Mouse (Mus musculus) WW6 (cell line): ENCODE results near the gene Ppp5c.

ENCODE experiments used
- DNase-seq: peaks from one replicate; pipeline ENCODE4 v3.0.0-alpha.2; 2013; ENCODE audit warnings: low read depth, low spot score

Ppp5c gene

DNA sequence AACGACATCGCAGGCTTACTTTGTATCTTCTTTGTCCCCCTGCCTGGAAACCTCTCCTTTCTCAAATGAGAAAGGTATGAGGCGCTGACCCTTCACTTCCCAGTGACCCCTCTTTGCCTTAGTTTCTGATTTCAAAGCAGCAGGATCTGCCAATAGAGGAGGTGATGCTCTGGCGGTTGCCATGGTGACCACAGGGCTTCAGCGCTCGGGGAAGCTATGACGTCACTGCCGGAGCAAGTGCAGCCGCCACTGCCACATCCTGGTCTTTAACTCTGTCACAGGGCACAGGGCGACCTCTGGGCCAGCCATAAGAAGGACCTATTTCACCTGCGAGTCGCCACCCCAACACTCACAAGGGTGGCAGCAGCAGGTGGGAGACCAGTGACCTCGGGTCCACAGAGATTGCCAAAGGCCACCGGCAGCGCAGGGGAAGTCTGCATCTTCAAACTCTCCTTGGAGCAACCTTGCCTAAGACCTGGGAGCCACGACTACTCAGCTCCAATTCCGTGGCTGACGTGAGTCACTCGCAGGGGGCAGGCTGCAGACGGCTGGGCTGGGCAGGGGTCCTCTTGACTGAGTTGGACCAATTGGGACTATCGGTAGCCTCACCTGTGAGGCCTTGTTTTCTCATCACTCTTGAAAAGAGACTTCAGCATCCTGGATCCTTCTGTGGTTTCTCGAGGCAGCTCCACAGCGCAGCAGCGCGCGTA lies 44.7 kb downstream of the Ppp5c start, which contains the start of gene Gm42372:
TSS of gene Gm42372 (plus strand) at position 228 of the 710 bp plus-strand sequence.
- peak; percentile 58 for DNase-seq

DNA sequence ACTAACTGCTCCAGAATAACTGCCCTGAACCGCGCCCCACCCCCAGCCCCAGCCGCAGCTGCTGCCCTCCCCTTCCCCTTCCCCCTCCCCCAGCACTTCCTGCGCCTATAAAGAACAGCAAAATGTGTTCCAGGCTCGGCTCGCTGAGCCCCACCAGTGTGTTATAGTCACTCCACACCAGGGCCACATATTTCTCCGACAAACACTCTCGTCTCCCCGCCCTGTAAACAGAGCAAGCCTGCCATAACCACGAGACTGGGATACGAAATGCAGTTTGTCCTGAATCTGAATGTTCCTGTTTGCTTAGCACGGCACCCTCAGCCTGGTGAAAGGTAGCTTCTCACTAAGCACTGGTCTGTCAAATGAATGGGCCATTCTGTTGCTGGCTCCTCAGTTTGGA lies 47.4 kb downstream of the Ppp5c start:
- DNase-seq = no peak

DNA sequence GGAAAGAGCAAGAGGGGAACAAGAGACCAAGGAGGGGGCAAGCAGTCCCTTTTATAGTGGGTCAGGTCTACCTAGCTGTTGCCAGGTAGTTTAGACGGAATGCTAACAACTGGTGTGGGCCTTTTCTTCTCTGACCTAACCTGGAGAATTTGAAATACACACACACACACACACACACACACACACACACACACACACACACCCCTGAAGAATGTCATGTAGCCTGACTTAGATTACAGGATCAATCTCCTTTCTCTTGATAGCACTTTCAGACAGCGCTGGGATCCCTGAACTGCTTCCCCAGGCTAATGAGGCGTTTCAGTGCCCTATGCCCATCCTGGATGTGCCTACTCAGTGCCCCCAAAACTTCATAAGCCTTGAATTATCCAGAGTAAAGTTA lies 49.1 kb downstream of the Ppp5c start:
- DNase-seq = no peak

DNA sequence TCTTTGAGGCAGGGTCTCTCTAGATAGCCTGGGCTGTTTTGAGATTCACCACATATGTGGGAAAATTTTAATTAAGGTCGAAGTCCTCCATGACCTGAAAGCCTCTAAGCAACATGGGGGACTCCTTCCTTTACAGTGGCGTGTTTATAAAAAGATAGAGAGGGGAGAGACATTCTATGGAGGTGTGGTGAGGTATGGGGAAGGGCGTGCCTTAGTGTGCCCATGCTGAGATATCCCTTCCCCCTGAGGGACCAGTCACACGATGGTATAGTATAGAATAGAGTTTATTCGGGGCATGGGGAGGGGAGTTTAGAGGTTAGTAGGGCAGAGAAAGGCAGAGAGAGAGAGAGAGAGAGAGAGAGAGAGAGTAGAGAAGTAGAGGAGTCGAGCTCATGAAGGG lies 49.6 kb downstream of the Ppp5c start:
- DNase-seq = no peak

DNA sequence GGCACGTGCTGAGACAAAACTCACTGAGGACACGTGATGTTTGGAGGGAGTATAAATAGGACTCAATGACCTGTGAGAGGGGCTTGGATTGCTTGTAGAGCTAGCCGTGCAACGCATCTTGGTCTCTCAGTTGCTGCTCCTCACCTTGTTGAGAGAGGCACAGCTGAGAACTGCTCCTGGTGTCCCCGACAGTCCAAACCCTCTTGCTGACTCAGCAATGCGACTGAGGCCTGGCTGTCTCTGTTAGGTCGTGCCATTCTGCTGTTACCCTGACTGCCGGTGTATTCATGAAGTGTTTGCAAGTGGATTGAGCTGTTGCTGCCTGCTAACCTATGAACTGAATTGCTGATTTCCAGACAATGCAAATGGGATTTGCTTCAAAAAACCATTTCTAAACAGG lies 51.4 kb downstream of the Ppp5c start:
- no peak for DNase-seq

DNA sequence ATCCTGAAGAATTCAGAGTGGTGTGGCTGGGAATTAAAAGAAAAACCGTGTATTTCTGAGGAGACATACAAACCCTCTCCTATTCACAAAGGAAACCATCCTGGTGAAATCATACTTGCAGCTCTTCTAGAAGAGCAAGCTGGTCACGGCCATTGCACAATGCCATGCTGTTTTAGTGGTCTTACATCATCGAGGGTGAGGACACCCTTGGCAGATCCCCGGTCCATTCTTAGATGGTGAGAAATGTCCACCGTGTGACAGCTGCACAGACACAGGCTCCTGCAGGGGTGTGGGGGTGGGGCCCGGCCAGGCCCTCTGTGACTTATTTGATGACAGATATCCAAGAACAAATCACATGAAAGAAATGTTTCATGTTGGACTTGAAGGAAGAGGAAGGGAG lies 53.7 kb downstream of the Ppp5c start:
- no peak for DNase-seq

DNA sequence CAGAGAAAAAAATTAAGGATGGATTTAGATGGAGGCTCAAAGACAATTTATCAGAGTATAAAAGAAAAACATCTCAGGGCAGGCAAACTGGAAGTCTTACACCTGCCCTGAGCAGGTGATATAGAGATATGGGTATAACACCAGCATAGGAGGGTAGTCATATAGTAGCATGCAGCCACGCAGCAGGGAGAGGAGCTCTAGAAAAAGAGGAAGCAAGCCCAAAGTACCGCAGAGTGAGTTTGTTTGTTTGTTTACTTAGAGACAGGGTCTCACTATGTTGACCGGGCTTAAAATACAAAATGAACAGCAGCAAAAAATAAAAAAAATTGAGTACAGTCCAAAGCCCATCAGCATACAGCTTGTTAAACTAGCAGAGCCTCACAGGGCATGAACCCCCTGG lies 56.6 kb downstream of the Ppp5c start:
- DNase-seq = no peak

DNA sequence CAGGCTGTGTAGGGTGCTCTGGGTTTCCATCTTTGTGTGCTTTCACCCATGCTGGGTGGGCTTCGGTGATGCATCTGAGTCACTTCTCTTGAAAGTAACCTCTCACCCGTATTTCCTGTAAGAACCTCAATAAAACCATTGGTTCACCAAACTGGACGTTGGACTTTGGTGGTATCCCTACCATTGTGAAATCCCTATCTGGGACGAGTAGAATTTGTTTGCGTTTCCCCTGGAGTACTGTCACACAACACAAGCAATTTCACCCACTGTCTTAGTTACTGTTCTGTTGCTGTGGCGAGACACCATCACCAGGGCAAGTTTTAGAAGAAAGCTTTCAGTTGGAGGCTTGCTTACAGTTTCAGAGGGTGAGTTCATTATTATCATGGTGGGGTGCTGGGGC lies 59.3 kb downstream of the Ppp5c start:
- DNase-seq = no peak

DNA sequence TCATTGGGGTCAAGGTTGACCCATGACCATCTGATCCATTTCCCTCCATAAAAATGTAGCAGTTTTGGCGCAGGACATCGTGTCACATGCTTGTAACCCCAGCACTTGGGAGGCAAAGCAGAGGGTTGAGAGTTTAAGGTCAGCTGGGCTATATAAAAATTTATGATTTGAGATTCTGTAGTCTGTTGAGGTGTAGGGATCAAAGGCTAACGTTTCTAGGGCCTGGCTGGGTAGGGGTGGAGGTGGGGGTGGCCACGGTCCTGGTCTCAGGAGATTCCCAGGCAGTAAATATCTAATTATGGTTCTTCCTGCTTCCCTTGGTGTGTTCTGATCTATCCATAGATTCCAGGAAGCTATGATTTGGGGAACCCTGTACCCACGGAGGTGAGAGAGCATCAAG lies 66.0 kb downstream of the Ppp5c start:
- no peak for DNase-seq

DNA sequence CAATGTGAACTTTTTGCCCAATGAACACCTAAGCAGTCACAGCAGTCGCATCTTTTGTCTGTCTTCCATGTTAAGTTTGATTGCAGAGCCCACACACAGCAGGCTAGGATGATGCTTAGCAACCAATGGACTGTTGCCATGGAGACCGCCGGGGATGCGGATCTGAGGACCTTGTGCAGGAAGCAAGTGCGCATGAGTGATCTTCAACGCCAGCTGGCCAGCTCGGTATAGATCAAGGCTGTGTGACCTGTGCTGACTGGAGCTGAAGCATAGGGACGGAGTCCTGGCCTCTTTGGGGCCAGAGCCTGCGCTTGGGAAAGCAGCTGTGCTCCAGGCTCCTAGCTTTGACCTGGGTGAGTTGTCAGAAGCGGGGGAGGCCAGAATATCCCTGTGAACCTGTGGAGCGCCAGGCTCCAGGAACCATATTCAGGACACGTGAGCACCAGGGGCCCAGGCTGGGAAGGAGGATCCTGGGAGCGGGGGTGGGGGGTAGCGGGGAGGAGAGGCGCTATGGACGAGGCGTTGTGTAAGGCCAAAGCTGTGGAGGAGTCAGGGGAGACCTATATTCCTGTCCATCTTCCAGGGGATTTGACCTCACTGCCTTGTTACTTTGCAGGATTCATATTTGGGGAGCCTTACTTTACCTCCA lies 68.1 kb downstream of the Ppp5c start, which contains the start of gene Pnmal1:
TSS of gene Pnmal1 (plus strand) at position 141 of the 649 bp plus-strand sequence.
- DNase-seq = peak; percentile 43

DNA sequence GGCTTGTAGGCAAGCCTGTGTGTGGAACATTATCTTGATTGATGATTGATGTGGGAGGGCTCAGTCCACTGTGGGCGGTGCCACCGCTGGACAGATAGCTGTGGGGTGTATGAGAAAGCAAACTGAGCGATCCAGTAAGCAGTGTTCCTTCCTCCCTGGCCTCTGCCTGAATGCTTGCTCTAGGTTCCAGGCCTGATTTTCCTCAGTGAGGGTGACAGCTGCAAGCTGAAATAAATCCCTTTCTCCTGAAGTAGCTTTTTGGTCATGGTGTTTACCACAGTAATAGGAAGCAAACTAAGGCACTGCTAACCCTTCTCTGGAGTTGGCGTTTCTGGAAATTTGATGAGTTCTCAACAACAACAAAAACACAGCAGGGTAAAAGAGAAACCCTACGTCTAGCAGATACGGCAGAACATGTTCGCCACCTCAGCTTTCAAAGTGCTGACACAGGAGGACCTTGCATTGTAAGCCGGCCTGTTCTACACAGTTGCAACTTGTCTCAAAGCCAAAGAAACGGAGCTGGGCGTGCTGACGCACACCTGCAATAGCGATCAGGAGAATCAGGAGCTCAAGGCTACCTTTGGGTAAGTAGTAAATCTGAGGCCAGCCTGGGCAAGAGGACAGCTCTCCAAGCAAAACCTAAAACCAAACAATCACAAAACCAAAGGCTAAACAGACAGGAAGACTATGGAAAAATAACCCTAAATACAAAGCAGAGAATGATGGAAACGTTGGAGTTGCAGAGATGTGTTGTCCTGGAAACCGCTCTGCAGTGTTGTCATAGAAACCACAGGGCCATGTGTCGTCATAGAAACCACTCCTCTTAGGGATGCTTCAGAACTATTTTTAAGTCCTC lies 71.1 kb downstream of the Ppp5c start:
- DNase-seq = no peak

DNA sequence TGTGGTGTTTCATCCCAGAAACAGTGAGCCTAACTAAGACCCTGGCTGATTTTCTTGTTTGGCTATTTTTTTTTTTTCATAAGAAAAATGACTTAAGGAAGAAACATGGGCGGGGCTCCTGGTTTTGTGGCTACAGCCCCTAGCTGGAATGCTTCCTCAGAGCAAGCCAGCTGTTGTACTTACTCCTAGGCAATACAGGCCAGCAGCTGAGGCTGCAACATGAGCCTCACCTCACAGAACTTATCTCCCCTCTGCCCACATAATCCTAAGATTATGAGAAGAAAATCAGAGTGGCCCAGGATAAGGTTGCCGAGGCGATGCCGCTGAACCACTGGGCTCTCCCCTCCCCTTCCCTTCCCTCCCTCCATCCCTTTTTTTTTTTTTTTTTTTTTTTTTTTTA lies 72.0 kb downstream of the Ppp5c start:
- DNase-seq = no peak
